Mouse (Mus musculus): ENCODE measurements around the gene Gm36210.
"Not testable (repeated sequence)": the region's sequence is repeated elsewhere in the genome, so short reads cannot be mapped to it uniquely, and the experiment has no call there.

The Gm36210 gene

DNA sequence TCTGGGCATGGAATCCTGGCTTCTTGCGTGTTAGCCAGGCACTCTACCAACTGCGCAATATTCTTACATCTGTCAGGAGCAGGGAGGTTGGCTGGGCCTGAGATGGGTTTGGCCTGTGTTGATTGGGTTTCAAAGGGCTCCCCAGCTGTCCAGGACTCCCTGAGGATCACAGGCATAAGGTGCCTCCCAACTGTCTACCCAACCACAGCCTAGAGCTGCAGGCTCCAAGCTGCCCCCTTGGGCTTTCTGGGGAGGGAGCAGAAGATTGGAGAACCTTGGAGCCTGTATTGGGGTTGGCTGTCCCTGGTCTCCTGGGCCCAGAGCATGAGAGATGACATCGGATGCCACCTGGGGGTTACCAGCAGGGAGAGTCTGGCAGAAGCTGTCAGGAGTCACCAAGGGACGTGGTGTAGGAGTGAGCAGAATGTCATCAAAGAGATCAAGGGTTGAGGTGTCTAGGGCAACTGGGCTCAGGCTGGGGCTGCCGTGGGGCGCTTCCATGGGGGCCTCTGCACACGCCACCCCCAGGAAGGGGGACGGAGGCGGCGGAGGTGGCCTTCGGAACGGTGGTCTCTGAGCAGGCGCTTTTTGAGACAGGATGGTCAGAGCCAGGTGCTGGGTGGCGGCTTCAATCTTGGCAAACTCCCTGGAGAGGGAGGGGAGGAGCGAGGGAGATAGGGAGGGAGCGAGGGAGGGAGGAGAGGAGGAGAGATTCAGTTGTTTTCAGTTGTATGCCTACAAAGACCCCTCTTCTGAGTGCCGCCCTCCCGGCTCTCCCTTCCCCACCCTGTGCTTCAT lies 7.3 kb downstream of the Gm36210 start:
- intact Hi-C loops (cut with DNase I): no loop called here

DNA sequence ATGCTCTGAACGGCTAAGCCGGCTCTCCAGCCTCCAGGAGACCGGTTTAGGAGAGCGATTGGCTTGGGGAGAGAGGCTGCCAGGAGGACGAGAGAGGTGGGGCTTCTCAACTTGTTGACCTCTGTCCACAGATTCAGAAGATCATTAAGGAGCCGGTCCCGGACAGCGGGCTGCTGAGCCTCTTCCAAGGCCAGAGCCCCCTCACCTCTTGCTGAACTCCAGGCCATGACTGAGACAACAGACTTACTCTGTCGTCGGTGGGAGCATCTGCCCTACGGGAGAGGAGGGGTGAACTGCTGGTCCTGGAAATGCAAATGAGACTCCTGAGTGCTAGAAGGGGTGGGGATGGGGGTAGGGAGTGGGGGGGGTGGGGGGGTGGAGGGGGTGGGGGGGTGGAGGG lies 11.1 kb downstream of the Gm36210 start:
- intact Hi-C loops (cut with DNase I): no loop called here

DNA sequence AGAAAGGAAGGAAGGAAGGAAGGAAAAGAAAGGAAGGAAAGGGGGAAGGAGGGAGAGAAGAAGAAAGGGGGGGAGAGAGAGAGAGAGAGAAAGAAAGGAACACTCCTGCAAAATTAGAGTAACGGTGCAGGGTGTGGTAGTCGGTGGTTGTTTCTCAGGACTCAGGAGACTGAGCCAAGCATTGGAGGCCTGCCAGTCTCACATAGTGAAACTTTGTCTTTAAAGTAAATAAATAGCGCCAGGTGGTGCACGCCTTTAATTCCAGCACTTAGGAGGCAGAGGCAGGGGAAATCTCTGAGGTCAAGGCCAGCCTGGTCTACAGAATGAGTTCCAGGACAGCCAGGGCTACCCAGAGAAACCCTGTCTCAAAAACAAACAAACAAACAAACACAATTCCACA lies 19.6 kb downstream of the Gm36210 start:
- intact Hi-C loops (cut with DNase I): no loop called here

DNA sequence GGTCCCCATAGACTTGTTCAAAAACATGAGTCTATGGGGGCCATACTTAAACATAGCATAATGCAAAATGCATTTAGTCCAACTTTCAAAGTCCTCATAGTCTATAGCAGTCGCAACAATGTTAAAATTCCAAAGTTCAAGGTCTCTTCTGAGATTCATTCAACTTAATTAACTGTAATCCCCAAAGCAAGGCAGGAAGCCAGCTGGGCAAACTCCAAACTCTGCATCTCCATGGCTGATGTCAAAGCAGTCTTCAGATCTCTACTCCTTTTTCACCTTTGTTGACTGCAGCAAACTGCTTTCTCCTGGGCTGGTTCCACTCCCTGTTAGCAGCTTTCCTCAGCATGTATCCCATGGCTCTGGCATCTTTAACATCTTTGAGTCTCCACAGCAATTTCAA lies 27.3 kb downstream of the Gm36210 start:
- intact Hi-C loops (cut with DNase I): not testable (repeated sequence)

DNA sequence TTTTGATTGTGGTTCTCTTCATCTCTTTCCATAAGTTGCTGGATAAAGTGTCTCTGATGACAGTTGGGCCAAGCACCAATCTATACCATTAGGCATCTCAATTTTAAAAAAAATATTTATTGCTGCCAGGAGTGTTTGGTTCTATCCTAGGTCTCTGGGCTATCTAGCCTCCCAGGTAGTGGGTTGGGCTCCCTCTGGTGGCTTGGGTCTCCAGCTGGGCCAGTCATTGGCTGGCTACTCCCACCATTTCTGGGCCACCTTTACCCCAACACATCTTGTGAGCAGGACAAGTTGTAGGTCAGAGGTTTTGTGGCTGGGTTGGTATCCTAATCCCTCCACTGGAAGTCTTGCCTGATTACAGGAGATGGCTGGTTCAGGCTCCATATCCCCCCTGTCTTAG lies 28.1 kb downstream of the Gm36210 start:
- intact Hi-C loops (cut with DNase I): no loop called here

DNA sequence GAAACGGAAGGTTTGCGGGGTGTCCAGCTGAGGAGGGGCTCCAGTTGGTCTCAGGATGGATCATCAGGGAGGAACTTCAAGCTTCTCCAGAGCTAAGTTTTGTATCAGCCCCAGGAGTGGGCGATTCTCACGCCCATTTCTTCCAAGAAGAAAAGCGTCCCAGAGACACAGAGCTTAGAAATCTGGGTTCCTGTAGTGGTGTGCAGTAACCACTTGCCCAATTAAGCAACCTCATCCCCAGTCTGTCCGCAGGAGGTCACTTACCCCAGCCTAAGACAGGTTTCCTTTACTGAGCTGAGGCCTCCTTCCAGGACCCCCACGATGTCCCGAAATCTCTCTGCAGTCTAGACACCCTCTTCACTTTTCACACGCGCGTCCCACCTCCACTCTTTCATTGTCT lies 29.1 kb downstream of the Gm36210 start:
- intact Hi-C loops (cut with DNase I): no loop called here

DNA sequence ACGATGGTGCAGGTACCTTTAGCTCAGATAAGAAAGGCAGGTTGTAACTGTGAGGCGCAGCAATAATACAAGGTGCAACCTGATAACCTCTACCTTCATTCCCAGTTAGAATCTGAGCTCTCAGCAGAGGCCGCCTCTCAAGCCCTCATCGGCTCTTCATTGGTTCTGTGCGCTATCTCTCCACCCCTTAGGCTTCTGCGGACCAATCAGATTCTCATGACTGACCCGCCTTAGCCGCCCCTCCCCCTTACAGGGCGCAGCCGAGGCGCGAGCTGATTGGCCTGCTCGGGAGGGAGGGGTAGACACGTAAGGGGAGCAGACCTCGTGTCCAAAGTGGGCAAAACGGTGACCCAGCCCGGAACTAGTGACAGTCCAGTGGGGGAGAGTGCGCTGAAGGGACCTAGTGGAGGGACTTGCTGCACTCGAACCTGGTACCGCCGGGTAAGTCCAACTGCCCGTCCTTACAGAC lies 29.5 kb downstream of the Gm36210 start, which contains the start of gene Isoc2a:
TSS of gene Isoc2a (plus strand) at position 401 of the 469 bp plus-strand sequence.
- intact Hi-C loops (cut with DNase I): no loop called here

DNA sequence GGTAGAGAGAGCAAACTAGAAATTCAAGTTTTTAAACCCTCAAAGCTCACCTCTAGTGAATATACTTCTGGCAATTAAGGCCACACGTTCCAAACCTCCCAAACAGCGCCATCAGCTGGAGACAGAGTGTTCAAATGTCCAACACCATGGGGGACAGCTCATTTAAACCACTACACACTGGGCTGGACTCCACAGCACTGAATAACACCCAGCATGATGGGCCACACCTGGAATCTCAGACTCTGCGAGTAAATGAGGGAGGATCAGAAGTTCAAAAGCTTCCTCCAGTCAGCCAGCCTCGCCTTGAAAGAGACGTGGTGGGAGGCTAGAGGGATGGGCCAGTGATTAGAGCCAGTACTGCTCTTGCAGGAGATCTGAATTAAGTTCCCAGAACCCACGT lies 36.2 kb downstream of the Gm36210 start, which contains the start of gene Isoc2b:
TSS of gene Isoc2b (minus strand) at position 126 of the 400 bp plus-strand sequence.
- intact Hi-C loops (cut with DNase I): no loop called here

DNA sequence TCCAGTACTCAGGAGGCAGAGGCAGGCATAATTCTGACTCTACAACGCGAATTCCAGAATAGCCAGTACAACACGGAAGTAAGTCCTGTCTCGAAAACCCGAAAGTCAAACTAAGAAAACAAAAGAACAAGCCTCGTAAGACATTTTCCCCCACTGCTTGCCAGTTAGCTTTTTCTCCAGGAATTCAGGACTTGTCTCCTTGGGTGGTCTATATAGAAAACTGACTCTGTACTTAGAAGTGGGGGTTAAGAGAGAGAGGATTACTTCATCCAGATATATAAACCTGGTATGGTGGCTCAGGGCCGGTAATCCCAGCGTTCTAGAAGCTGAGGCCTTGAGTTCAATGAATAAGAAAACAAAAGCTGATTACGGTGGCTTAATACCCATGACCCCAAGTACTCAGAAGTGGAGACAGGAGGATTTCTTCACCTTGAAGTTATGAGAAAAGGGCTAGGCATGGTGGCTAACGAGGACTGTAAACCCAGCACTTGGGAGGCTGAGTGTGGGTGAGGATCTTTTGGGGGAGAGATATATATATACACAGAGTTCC lies 39.6 kb downstream of the Gm36210 start:
- intact Hi-C loops (cut with DNase I): loop anchor here (5.0 kb wide), 1 partner anchor 51 kb away; the partner anchor contains the start of gene Zfp628

DNA sequence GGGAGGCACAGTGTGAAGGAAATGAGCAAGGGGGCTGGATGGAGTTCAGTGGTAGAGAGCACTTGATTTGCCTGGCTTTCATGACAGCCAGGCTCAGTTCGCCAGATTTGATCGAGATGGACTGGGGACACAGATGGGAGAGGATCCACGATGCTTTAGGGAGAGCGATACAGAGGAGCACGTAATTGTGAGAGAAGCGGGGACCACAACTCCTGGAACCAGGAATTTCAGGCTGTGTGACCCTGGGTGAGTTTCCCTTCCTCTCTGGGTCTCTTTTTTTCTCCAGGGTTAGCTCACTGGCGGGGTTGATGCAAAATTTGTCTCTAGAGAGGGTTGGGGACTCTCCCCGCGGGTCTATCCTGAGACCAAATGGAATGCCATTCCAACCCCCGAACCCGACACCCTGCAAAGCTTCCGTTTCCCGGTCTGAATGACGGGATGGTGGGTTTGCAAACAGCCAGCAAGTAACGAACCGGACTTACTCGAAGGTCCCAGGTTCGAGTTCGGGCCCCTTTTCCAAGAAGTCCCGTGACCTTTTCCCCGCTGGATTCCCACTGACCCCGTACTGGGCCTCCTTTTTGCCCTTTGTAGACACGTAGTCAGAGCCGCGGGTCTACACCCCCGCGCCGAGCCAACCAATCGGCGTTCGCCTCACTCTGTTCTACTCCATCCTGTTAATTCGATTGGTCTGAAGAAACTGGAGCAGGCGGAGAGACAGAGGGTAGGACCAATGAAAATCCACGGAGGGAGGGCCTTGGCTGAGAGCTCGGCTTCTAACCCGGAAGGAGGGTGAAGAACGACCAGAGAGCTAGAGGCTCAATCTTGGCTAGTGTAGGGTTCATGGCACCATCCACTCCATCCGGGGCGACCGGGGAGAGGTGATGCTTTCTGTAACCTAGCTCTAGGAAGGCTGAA lies 40.5 kb downstream of the Gm36210 start:
- intact Hi-C loops (cut with DNase I): loop anchor here (5.0 kb wide), 1 partner anchor 51 kb away; the partner anchor contains the start of gene Zfp628

DNA sequence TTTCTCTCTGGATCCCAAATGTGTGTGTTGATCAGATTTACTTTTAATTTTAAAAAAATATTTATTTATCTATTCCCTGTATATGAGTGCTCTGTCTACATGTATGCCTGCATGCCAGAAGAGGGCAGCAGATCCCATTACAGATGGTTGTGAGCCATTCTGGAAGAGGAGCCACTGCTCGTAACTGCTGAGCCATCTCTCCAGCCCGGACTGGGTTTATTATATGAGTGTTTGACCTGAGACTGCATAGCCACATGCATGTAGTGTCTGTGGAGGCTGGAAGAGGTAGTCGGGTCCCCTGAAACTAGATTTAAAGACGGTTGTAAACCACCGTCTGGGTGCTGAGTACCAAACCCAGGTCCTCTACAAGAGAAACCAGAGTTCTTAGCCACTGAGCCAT lies 41.2 kb downstream of the Gm36210 start:
- intact Hi-C loops (cut with DNase I): loop anchor here (5.0 kb wide), 1 partner anchor 52 kb away; the partner anchor contains the start of gene Zfp628

DNA sequence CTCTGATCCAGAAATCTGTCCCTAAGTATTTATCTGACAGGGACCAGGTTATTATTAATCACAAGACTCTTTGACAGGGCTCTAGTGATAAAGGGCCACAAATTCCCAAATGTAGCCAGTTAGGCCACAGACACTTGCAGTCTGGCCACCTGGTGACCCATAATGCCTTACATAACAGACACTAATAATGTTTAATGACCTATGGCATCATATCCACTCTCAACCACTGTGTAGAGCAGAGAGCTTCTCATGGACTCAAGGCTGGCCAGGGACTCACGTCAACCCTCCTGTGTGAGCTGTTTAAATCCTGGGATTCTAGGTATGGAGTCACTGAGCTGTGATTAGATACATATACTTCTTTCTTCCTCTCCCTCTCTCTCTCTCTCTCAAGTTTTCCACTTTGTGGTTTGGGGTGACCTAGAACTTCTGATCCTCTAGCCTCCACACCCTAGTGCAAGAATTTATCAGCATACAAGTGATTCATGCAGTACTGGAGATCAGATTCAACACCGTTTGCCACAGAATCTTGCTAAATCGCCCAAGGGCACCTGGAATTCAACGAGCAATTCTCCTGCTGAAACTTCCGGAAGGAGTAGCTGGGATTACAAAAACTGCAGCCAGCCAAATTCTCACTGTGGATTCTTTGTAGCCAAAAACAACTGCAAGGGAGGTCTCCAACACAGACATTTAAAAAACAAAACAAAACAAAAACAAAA lies 42.0 kb downstream of the Gm36210 start:
- intact Hi-C loops (cut with DNase I): no loop called here

DNA sequence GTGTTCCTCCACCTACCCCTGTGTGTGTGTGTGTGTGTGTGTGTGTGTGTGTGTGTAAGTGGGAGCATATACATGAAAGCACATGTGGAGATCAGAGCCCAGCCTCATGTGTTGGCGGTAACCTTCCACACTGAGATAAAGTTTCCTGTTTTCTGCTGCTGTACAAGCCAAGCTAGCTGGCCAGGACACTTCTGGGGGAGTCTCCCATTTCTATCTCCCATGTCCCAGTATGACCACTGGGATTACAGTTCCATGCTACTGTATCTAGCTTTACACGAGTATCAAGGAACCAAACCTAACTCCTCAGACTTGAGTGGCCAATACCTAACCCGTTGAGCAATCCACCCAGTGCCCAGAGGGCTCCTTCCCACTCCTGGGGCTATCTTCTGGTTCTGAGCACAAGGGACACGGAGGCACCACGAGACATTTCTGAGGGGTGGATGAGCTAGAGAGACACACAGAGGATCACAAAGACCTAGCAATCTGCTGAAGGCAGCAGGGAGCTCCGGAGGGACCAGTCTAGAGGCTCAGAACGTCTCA lies 42.7 kb downstream of the Gm36210 start:
- intact Hi-C loops (cut with DNase I): no loop called here

DNA sequence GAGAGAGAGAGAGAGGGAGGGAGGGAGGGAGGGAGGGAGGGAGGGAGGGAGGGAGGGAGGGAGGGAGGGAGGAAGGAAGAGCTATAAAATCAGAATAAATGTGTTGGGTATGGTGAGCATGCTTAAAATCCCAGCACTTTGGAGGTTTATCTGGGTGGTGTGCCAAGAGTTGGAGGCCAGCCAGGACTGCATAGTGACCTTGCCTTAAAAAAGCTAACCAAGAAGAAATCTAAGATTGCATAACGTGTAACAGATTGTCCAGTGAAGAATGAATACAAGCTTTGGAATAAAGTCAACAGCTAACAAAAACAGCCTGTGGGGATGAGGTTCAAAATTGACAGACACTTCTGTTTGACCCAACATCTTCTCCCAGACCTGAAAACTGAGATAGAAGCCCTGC lies 43.3 kb downstream of the Gm36210 start:
- intact Hi-C loops (cut with DNase I): no loop called here

DNA sequence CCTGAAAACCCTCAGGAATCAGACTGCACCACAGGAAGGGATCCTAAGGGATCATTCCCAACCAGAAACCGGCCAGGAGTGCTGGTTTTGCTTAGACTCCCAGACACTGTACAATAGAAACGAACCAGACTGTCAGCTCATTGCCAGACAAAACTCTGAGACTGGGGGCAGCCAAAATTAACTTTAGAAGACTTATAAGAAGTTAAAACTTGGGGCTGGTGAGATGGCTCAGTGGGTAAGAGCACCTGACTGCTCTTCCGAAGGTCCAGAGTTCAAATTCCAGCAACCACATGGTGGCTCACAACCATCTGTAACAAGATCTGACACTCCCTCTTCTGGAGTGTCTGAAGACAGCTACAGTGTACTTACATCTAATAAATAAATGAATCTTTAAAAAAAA lies 45.4 kb downstream of the Gm36210 start:
- intact Hi-C loops (cut with DNase I): not testable (repeated sequence)

DNA sequence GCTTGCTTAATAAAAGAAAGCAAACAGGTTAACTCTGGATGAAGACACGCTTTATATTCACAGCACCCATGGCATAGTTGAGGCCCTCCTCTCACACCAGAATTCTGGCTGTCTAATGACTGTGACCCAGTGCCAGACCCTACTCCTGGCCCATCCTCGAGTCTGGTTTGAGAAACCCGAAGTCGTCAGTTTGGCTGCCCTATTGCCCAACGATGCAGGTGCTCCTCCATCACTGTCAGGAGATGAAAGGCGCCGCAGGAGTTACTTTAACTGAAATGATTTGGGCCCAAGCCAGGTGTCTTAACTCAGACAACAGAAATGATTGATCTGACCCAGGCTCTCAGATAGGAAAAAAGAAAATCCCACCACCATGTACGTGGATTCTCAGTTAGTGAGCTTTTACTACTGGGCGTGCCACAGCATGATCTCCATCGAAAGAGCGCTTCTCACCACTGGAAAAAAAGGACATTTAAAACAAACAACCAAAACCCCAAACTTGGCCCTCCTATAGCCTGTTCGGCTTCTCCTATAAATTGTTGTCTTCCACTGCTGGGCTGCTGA lies 46.8 kb downstream of the Gm36210 start:
- intact Hi-C loops (cut with DNase I): no loop called here

DNA sequence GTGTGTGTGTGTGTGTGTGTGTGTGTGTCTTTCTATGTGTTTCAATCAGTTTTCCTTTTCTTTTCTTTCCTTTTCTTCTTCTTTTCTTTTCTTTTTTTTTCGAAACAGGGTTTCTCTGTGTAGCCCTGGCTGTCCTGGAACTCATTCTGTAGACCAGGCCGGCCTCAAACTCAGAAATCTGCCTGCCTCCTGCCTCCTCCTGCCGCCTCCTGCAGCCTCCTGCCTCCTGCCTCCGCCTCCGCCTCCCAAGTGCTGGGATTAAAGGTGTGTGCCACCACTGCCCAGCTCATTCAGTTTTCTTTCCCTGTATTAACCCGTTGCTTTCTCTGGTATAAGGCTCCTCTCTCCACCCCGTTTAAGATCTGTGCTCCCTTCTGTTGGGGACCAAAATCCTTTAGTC lies 49.0 kb downstream of the Gm36210 start:
- intact Hi-C loops (cut with DNase I): no loop called here

DNA sequence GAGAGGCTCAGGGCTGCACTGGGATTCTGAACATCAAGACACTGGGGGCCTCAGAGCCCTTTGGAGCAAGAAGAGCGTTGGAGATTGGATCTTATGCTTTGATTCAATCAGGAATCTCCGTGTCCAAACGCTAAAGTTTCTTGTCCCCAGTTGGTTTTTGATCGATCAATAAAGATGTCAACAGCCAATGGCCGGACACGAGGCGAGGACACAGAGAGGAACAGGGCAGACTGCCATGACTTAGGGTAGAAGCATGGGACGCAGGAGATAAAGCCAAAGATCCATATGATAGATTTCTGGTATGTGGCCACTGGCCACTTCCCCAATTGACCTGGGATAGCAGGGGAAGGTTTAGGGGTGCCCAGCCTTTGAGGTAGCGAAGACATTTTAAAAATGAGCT lies 49.8 kb downstream of the Gm36210 start:
- intact Hi-C loops (cut with DNase I): no loop called here

DNA sequence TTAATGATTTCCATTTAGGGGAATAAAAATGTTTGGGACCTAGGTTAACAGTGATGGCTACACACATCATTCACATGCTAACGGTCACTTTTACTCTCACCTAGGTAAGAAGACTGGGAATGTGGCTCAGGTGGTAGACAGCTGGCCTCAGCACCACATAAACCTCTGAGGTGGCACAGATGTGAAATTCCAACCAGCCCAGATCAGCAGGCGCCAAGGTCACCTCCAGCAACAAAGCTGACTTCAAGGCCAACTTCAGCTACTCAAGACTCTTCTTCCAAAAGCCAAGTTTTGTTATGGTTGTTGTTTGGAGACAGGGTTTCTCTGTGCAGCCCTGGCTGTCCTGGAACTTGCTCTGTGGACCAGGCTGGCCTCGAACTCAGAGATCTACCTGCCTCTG lies 52.7 kb downstream of the Gm36210 start:
- intact Hi-C loops (cut with DNase I): loop anchor here (5.0 kb wide), 1 partner anchor 36 kb away; no protein-coding TSS in a partner anchor

DNA sequence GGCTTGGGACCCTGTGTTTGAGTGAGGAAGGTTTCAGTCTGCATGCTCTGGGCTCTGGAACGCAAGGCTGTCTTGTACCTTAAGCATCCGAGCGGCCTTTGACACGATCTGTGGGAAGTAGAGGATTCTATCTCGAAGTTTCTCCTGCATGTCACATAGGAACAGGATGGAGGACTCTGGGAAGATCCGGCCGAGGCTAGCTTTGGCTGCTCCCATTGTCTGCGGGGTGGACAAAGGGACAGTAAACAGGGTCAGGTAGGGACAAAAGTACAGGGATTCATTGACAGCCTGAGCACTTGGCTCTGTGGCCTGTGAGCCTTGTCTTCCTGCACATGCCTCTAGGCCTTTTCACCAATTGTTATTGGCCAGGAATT lies 55.0 kb downstream of the Gm36210 start:
- intact Hi-C loops (cut with DNase I): loop anchor here (5.0 kb wide), 1 partner anchor 34 kb away; no protein-coding TSS in a partner anchor

Data from adrenal gland (tissue).